Mouse (Mus musculus) G1E (cell line): ENCODE data around the gene Tmem109. TPM values are rescaled to one million over a fixed set of nuclear protein-coding genes. Genes with fewer than 3 reads are reported as not detected.

Experiments
- ATAC-seq: 2 replicates; pipeline ENCODE4 v1.8.0; 2016; ENCODE audit warnings: mild to moderate bottlenecking; ENCODE audit not compliant: insufficient number of reproducible peaks, poor library complexity, low FRiP score, severe bottlenecking; ENCODE audit errors: extremely low read depth
- DNase-seq: peaks from one replicate; pipeline ENCODE4 v3.0.0; 2012; ENCODE audit warnings: low spot score
- H3K27me3 ChIP-seq: 2 replicates; pipeline ENCODE4 v1.6.1; 2012; ENCODE audit warnings: mild to moderate bottlenecking, low read length, inconsistent platforms; ENCODE audit not compliant: insufficient read depth
- H3K36me3 ChIP-seq: replicated peaks from 2 replicates; pipeline ENCODE3; 2012; ENCODE audit warnings: mild to moderate bottlenecking, inconsistent platforms
- H3K4me1 ChIP-seq: 2 replicates; pipeline ENCODE4 v1.6.1; 2012; ENCODE audit warnings: low read depth, low read length, inconsistent platforms, mixed read lengths; ENCODE audit not compliant: insufficient read depth
- H3K4me3 ChIP-seq: 2 replicates; pipeline ENCODE4 v1.5.1; 2012; ENCODE audit warnings: low read depth, mild to moderate bottlenecking, inconsistent platforms, low read length, moderate library complexity, mixed read lengths
- H3K9me3 ChIP-seq: replicated peaks from 2 replicates; pipeline ENCODE4 v1.6.1; 2012; ENCODE audit warnings: inconsistent platforms
- CTCF ChIP-seq: IDR thresholded peaks from 2 replicates; pipeline ENCODE4 v1.5.1; 2012; ENCODE audit warnings: low read depth, low read length, inconsistent platforms, mixed read lengths
- GATA1 ChIP-seq: IDR thresholded peaks from 2 replicates; pipeline ENCODE4 v1.6.1; 2012; ENCODE audit warnings: borderline replicate concordance, low read length, inconsistent platforms, mixed read lengths
- GATA2 ChIP-seq: IDR thresholded peaks from 2 replicates; pipeline ENCODE4 v1.6.1; 2012; ENCODE audit warnings: low read depth, low read length, inconsistent platforms, borderline replicate concordance
- POLR2AphosphoS5 ChIP-seq: IDR thresholded peaks from 2 replicates; pipeline ENCODE4 v1.6.1; 2012; ENCODE audit warnings: low read depth, low read length, inconsistent platforms; ENCODE audit not compliant: insufficient replicate concordance
- TAL1 ChIP-seq: conservative IDR thresholded peaks from 2 replicates; pipeline ENCODE4 v1.6.1; 2012; ENCODE audit warnings: low read depth, low read length, inconsistent platforms, mixed read lengths
- polyA plus RNA-seq: library from polyadenylated mRNA; stranded (reverse); fragments of >175 nt; gene quantifications from 2 replicates; pipeline ENCODE4 v1.2.3, GENCODE M21; 2012
- total RNA-seq, 2 experiments: library from RNA; stranded (forward) in 1 of 2; stranded (reverse) in 1 of 2; fragments of 200-1000 nt in 1 of 2; fragments of >200 nt in 1 of 2; fragmentation: Nextera tagmentation in 1 of 2; gene quantifications; 2 replicates each; pipeline ENCODE4 v1.2.3; 2014 to 2017

Gene Tmem109
- total and polyA plus RNA-seq, 3 experiments, result 6.8 to 12.2 (median 8.5) TPM

GRCm38 (mm10) chr19:10846150-10846549 lies 35.7 kb downstream of the Tmem109 start:
- no peaks in the 10 kb centered on the region for H3K36me3 ChIP-seq
- H3K9me3 ChIP-seq, result no peaks in the 10 kb centered on the region
- no peaks in the 10 kb centered on the region; the same call in 1 of the 2 replicates for H3K4me1 ChIP-seq
- ATAC-seq, result no peak
- no peak for TF ChIP-seq GATA2
- no peak for TF ChIP-seq TAL1
- TF ChIP-seq POLR2AphosphoS5, result no peak
- no peak for TF ChIP-seq GATA1
- TF ChIP-seq CTCF, result no peak
- peaks cover 17% of the 10 kb centered on the region; the same call in 1 of the 2 replicates for H3K27me3 ChIP-seq
- H3K4me3 ChIP-seq, result no peak overlapping the region
- no peak for DNase-seq

DNA sequence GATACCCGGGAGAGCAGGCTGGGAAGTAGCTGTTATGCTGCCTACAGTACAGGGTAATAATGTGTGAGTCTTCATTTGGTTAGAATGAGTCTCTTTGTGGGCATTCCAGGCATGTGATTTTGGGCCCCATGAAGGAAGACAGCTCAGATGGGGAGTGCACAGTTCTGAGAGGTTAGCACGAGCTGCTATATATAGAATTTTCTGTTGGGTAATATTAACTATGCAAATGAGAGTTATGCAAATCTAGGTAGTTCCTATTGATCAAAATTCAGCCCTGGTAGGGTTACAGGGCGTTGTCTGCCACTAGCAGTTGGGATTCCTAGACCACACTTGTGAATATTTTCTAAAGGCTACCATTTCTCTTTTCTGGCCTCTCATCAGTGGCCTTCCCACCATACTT lies 36.3 kb downstream of the Tmem109 start:
- no peak for ATAC-seq
- Histone ChIP-seq H3K36me3 (no peaks in the 10 kb centered on the region), H3K9me3 (no peaks in the 10 kb centered on the region), H3K27me3 (peaks cover 17% of the 10 kb centered on the region; the same call in 1 of the 2 replicates), H3K4me3 (no peak overlapping the region), H3K4me1 (no peaks in the 10 kb centered on the region; the same call in 1 of the 2 replicates)
- no peak for DNase-seq
- no peak for TF ChIP-seq GATA1
- no peak for TF ChIP-seq GATA2
- TF ChIP-seq POLR2AphosphoS5, result no peak
- TF ChIP-seq CTCF, result no peak
- no peak for TF ChIP-seq TAL1

DNA sequence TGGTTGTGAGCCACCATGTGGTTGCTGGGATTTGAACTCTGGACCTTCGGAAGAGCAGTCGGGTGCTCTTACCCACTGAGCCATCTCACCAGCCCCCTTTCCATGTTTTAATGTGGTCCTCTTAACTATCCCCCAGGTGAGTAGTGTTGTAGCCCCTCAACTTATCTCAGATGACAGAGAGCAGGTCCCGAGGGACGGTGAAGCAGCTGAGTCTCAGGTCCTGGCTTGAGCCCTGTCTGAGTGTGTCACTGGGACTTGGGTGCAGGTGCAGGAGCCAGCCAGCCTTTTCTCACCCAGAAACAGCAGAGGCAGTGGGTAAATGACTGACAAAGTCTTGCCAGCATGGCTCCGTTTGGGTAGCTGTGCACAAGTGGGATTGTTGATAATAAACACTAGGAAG lies 37.6 kb downstream of the Tmem109 start:
- Histone ChIP-seq H3K36me3 (no peaks in the 10 kb centered on the region), H3K27me3 (peaks cover 15% of the 10 kb centered on the region; the same call in 1 of the 2 replicates), H3K9me3 (no peaks in the 10 kb centered on the region), H3K4me1 (no peaks in the 10 kb centered on the region; the same call in 1 of the 2 replicates), H3K4me3 (no peak overlapping the region)
- TF ChIP-seq GATA1, result no peak
- TF ChIP-seq TAL1, result no peak
- no peak for TF ChIP-seq CTCF
- no peak for TF ChIP-seq GATA2
- TF ChIP-seq POLR2AphosphoS5, result no peak
- DNase-seq, result no peak
- ATAC-seq, result no peak

DNA sequence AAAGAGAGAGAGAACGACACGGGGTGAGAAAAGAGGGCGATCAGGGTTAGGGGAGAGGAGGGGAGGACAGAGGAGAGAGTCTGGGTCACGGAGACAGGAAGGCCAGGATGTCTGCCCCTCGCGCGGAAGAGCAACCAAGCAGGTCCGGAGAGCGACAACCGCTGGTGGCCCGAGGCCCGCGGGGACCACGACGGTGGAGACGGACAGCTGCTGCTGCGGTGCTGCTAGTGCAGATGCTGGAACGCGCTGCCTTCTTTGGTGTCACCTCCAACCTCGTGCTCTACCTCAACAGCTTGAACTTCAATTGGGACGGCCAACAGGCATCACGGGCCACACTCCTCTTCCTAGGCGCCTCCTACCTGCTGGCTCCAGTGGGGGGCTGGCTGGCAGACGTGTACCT lies 38.9 kb downstream of the Tmem109 start:
- Histone ChIP-seq H3K9me3 (no peaks in the 10 kb centered on the region), H3K27me3 (peaks cover 11% of the 10 kb centered on the region), H3K4me3 (no peak overlapping the region), H3K36me3 (no peaks in the 10 kb centered on the region), H3K4me1 (no peaks in the 10 kb centered on the region; the same call in 1 of the 2 replicates)
- no peak for DNase-seq
- ATAC-seq, result no peak
- TF ChIP-seq GATA2 (no peak), CTCF (no peak), GATA1 (no peak), TAL1 (no peak), POLR2AphosphoS5 (no peak)

DNA sequence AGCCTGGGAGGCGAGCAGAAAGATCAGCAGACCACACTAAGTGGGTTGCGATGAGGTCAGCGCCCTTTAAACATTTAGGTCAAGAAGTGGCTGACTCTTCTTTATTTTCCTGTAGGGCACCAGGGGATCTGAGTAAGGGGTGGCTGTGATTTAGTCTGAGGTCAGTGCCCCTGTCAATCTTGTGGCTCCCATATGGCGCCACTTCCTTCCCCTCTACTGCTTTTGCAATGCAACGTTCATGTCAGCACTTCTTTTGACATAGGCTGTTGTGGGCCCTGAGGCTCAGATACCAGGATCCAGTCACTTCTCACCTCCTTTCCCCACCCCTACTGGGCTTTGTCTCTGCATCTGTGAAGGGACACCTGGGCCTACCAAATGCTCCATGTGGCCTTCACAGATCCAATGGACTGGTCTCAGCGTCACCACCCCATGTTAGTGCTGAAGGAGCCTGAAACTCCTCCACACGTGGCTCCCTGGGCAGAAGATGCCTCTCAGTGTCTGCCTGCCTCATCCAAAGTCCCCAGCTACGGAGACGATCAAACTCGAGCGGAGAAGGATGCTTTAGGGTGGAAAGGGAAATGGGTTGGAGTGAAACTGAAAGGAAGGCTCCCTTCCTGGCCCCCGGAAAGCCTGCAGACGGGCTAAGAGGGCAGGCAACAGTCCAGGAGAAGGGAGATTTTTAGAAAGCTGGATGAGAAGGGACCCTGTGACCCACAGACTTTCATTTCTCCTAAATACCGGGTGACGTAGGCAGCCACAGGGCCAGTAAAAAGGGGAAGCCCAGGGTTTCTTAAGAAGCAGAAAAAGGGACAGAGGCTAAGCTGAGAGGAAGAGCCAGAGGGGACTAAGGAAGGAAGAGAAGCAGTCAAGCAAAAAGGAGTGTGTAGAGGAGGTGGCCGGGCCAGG lies 39.8 kb downstream of the Tmem109 start:
- Histone ChIP-seq H3K27me3 (peaks cover 11% of the 10 kb centered on the region), H3K4me3 (no peak overlapping the region), H3K9me3 (no peaks in the 10 kb centered on the region), H3K36me3 (no peaks in the 10 kb centered on the region), H3K4me1 (no peaks in the 10 kb centered on the region; the same call in 1 of the 2 replicates)
- TF ChIP-seq POLR2AphosphoS5, result no peak
- no peak for TF ChIP-seq TAL1
- TF ChIP-seq GATA2, result no peak
- no peak for TF ChIP-seq GATA1
- no peak for TF ChIP-seq CTCF
- ATAC-seq (no peak), DNase-seq (no peak)

GRCm38 (mm10) chr19:10839010-10839892 lies 42.5 kb downstream of the Tmem109 start, which contains the start of gene Slc15a3:
Gene Slc15a3, plus strand, starts transcription at chr19:10839727.
- DNase-seq (no peak), ATAC-seq (no peak)
- Histone ChIP-seq H3K36me3 (no peaks in the 10 kb centered on the region), H3K27me3 (peaks cover 9% of the 10 kb centered on the region), H3K4me1 (no peaks in the 10 kb centered on the region; the same call in 1 of the 2 replicates), H3K9me3 (no peaks in the 10 kb centered on the region), H3K4me3 (no peak within 1 kb of the TSS)
- TF ChIP-seq GATA2 (no peak), CTCF (no peak), TAL1 (no peak), GATA1 (no peak), POLR2AphosphoS5 (no peak)
